Mouse (Mus musculus) ES-Bruce4 (cell line): ENCODE measurements around the gene Pde5a.

ENCODE experiments used
- CTCF ChIP-seq: IDR thresholded peaks from one replicate; pipeline ENCODE4 v1.8.1; 2011; ENCODE audit warnings: low read depth, low read length
- POLR2A ChIP-seq: IDR thresholded peaks from one replicate; pipeline ENCODE4 v1.8.1; 2011; ENCODE audit warnings: low read length; ENCODE audit not compliant: insufficient read depth

GRCm38 (mm10) chr3:122855149-122855548 is 126.4 kb downstream of the Pde5a start:
- TF ChIP-seq POLR2A (no peak), CTCF (no peak)
